Mouse (Mus musculus) stomach, embryonic 14.5 days (tissue): ENCODE measurements around the gene Rbm42. TPM values are rescaled to one million over a fixed set of nuclear protein-coding genes. Genes with fewer than 3 reads are reported as not detected.

Experiments
- ATAC-seq: fragments of 200-750 bp; cut with Nextera tagmentation; 2 replicates; pipeline ENCODE4 v1.8.0; 2017; ENCODE audit warnings: low read depth, moderate TSS enrichment; ENCODE audit not compliant: insufficient number of reproducible peaks, insufficient read depth, low FRiP score
- H3K27ac ChIP-seq: fragments of 300-500 bp; sonication (generic); 2 replicates; pipeline ENCODE4 v1.5.1; 2014; ENCODE audit warnings: mild to moderate bottlenecking, low read length, moderate library complexity, mixed read lengths
- H3K27me3 ChIP-seq: fragments of 300-500 bp; sonication (generic); 2 replicates; pipeline ENCODE4 v1.6.1; 2014; ENCODE audit warnings: low read length, control low read depth, mixed read lengths; ENCODE audit not compliant: control insufficient read depth, insufficient read depth
- H3K36me3 ChIP-seq: fragments of 300-500 bp; sonication (generic); 2 replicates; pipeline ENCODE4 v1.6.1; 2014; ENCODE audit warnings: mild to moderate bottlenecking, control low read depth, low read length, moderate library complexity, mixed read lengths; ENCODE audit not compliant: control insufficient read depth, insufficient read depth
- H3K4me1 ChIP-seq: fragments of 300-500 bp; sonication (generic); 2 replicates; pipeline ENCODE4 v1.6.1; 2014; ENCODE audit warnings: low read length, control low read depth, mixed read lengths; ENCODE audit not compliant: control insufficient read depth, insufficient read depth
- H3K4me2 ChIP-seq: fragments of 300-500 bp; sonication (generic); replicated peaks from 2 replicates; pipeline ENCODE4 v1.6.1; 2014; ENCODE audit warnings: low read depth, low read length, control low read depth
- H3K4me3 ChIP-seq: fragments of 300-500 bp; sonication (generic); 2 replicates; pipeline ENCODE4 v1.5.1; 2014; ENCODE audit warnings: low read depth, low read length, control low read depth
- H3K9ac ChIP-seq: fragments of 300-500 bp; sonication (generic); replicated peaks from 2 replicates; pipeline ENCODE4 v1.6.1; 2014; ENCODE audit warnings: low read depth, mild to moderate bottlenecking, control low read depth, low read length, moderate library complexity, mixed read lengths
- H3K9me3 ChIP-seq: fragments of 300-500 bp; sonication (generic); 2 replicates; pipeline ENCODE4 v1.6.1; 2016; ENCODE audit warnings: low read depth, low read length, control low read depth; ENCODE audit not compliant: control insufficient read depth
- WGBS: fragments of 180-500 bp; shearing (Covaris S2); extraction: QIAGEN DNeasy Blood & Tissue Kit; methylation state at CpG from one replicate; pipeline ENCODE4 v1.1.7; 2014; 5-methylcytosine and 5-hydroxymethylcytosine counted together
- polyA plus RNA-seq: library from polyadenylated mRNA; unstranded; fragments of >200 nt; fragmentation: Nextera tagmentation; extraction: Ambion mirVana; gene quantifications from 2 replicates; pipeline ENCODE4 v1.2.1, GENCODE M21; 2014

The Rbm42 gene
- polyA plus RNA-seq, 1 experiment from 2014 or later: 85.7 TPM

DNA sequence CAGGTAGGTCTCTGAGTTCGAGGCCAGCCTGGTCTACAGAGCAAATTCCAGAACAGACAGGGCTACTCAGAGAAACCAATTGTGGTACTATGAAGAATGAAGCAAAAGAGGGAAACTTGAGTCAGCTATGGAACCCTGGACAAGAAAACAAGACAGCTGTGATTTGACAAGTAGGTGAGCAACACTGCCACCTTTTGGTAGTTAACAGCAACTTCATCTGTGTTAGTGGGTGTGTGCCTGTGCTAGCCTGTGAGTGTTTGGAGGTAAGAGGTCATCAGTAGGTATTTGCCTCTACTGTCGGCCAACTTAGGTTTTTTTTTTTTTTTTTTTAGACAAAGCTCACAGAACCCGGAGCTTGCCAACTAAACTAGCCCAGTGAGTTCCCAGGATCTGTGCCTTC, 19.1 kb upstream of the Rbm42 start:
- no peaks in the 10 kb centered on the region for H3K27me3 ChIP-seq
- no peaks in the 10 kb centered on the region for H3K9me3 ChIP-seq
- no peak overlapping the region for H3K4me2 ChIP-seq
- H3K27ac ChIP-seq: no peak overlapping the region
- H3K4me1 ChIP-seq: no peaks in the 10 kb centered on the region
- WGBS: 22% methylated on average over 3 of the region's 3 CpGs
- H3K4me3 ChIP-seq: no peak overlapping the region
- ATAC-seq: no peak
- H3K9ac ChIP-seq: no peak overlapping the region
- no peaks in the 10 kb centered on the region for H3K36me3 ChIP-seq

- WGBS: 3% methylated on average over 11 of the region's 11 CpGs
- H3K4me2 ChIP-seq: peak overlapping the region; percentile 91
- H3K9ac ChIP-seq: peak overlapping the region; percentile 68
- peak overlapping the region; percentile 70 for H3K4me3 ChIP-seq
- H3K4me1 ChIP-seq: no peaks in the 10 kb centered on the region
- H3K27ac ChIP-seq: no peak overlapping the region
- no peaks in the 10 kb centered on the region for H3K9me3 ChIP-seq
- H3K27me3 ChIP-seq: no peaks in the 10 kb centered on the region
- ATAC-seq: no peak
- peaks cover 13% of the 10 kb centered on the region for H3K36me3 ChIP-seq
Measured at GRCm38 (mm10) chr7:30665321-30665720, 15.2 kb upstream of the Rbm42 start.

GRCm38 (mm10) chr7:30664529-30665200, 14.5 kb upstream of the Rbm42 start, which contains the start of gene Haus5:
Gene Haus5 (minus strand): TSS chr7:30664994.
- no peaks in the 10 kb centered on the region for H3K4me1 ChIP-seq
- H3K36me3 ChIP-seq: peaks cover 18% of the 10 kb centered on the region
- peak; percentile 95 for ATAC-seq
- H3K9ac ChIP-seq: peak within 1 kb of the TSS; percentile 68
- 1% methylated on average over 34 of the region's 34 CpGs for WGBS
- H3K4me2 ChIP-seq: peak within 1 kb of the TSS; percentile 91
- H3K4me3 ChIP-seq: peak within 1 kb of the TSS; percentile 70
- H3K27ac ChIP-seq: no peak within 1 kb of the TSS
- H3K27me3 ChIP-seq: no peaks in the 10 kb centered on the region
- no peaks in the 10 kb centered on the region for H3K9me3 ChIP-seq

- WGBS: 16% methylated on average over 4 of the region's 4 CpGs
- H3K36me3 ChIP-seq: peaks cover 36% of the 10 kb centered on the region
- H3K9me3 ChIP-seq: no peaks in the 10 kb centered on the region
- H3K9ac ChIP-seq: no peak overlapping the region
- ATAC-seq: no peak
- H3K4me1 ChIP-seq: no peaks in the 10 kb centered on the region
- H3K27ac ChIP-seq: no peak overlapping the region
- peaks cover 24% of the 10 kb centered on the region for H3K27me3 ChIP-seq
- H3K4me2 ChIP-seq: no peak overlapping the region
- no peak overlapping the region for H3K4me3 ChIP-seq
Measured at GRCm38 (mm10) chr7:30639083-30639482, 11.0 kb downstream of the Rbm42 start.

DNA sequence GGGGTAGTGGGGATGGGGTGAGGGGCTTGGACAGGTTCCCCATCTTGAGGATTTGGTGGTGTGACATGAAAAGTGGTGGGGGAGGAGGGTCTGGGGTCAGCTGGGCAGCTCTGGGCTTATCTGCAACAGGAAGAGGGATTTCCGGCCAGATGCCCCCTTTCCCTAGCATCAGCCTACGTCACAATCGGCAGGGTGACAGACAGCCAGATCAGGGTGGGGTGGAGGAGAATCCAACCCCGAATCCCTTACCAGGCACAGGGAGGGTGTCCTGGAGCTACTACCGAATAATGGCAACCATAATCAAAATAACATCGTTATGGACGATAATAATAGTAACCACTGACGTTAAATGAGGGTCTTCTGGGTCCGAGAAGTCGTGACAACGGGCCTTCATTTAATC, 13.7 kb downstream of the Rbm42 start:
- WGBS: 23% methylated on average over 11 of the region's 11 CpGs

GRCm38 (mm10) chr7:30635752-30636151, 14.4 kb downstream of the Rbm42 start, which contains the start of gene Etv2:
Gene Etv2 (minus strand): TSS chr7:30635852.
- Histone ChIP-seq H3K36me3 (peaks cover 6% of the 10 kb centered on the region), H3K27me3 (peaks cover 35% of the 10 kb centered on the region), H3K4me2 (peak within 1 kb of the TSS; percentile 33), H3K9ac (no peak within 1 kb of the TSS; the same call in 1 of the 2 replicates), H3K27ac (no peak within 1 kb of the TSS), H3K4me3 (peak within 1 kb of the TSS; percentile 9; the same call in 1 of the 2 replicates), H3K9me3 (no peaks in the 10 kb centered on the region), H3K4me1 (no peaks in the 10 kb centered on the region)
- 5% methylated on average over 5 of the region's 5 CpGs for WGBS
- ATAC-seq: no peak

More for the DNA sequence above, 13.7 kb downstream of the Rbm42 start:
- Histone ChIP-seq H3K9me3 (no peaks in the 10 kb centered on the region), H3K4me3 (no peak overlapping the region), H3K4me2 (no peak overlapping the region), H3K9ac (no peak overlapping the region), H3K27me3 (peaks cover 35% of the 10 kb centered on the region), H3K27ac (no peak overlapping the region), H3K36me3 (peaks cover 12% of the 10 kb centered on the region), H3K4me1 (no peaks in the 10 kb centered on the region)
- no peak for ATAC-seq

DNA sequence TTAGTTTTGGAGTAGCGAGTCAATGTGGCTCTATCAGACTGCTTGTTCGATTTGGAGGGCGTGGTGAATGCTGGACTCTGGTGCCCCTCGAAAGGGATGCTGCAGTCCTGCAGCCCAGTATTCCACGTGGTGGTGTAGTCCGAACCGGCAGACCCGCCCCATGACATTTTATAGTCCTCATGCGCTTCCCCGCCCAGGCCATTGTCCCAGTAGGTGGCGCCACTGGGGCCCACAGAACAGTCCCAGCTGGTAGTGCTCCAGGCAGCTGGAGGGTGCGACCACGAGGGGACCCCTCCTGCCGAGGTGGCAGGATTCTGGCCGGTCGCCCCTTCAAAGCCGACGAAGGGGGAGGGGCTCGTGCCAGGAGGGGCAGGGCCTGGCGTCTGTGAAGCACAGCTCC, 15.5 kb downstream of the Rbm42 start:
- H3K4me2 ChIP-seq: peak overlapping the region; percentile 33
- peak; percentile 51; the same call in 1 of the 2 replicates for ATAC-seq
- H3K9ac ChIP-seq: no peak overlapping the region; the same call in 1 of the 2 replicates
- H3K4me1 ChIP-seq: no peaks in the 10 kb centered on the region
- H3K27me3 ChIP-seq: peaks cover 35% of the 10 kb centered on the region
- 3% methylated on average over 20 of the region's 20 CpGs for WGBS
- H3K9me3 ChIP-seq: no peaks in the 10 kb centered on the region
- no peaks in the 10 kb centered on the region for H3K36me3 ChIP-seq
- H3K27ac ChIP-seq: no peak overlapping the region
- H3K4me3 ChIP-seq: peak overlapping the region; percentile 9; the same call in 1 of the 2 replicates

- Histone ChIP-seq H3K27me3 (peaks cover 35% of the 10 kb centered on the region), H3K27ac (no peak overlapping the region), H3K4me1 (no peaks in the 10 kb centered on the region), H3K9me3 (no peaks in the 10 kb centered on the region), H3K4me2 (no peak overlapping the region), H3K9ac (no peak overlapping the region), H3K36me3 (no peaks in the 10 kb centered on the region), H3K4me3 (no peak overlapping the region)
- ATAC-seq: no peak
- 6% methylated on average over 27 of the region's 27 CpGs for WGBS
Measured at GRCm38 (mm10) chr7:30633762-30634412, 16.2 kb downstream of the Rbm42 start.
